Mouse (Mus musculus) hindlimb bud, embryonic 11.5 days (tissue): ENCODE data around the gene Tmf1.

ENCODE experiments used
- DNase-seq: peaks from one replicate; pipeline ENCODE4 v3.0.0-alpha.2; 2012; ENCODE audit warnings: low read depth, low spot score; ENCODE audit errors: extremely low spot score

The Tmf1 gene

DNA sequence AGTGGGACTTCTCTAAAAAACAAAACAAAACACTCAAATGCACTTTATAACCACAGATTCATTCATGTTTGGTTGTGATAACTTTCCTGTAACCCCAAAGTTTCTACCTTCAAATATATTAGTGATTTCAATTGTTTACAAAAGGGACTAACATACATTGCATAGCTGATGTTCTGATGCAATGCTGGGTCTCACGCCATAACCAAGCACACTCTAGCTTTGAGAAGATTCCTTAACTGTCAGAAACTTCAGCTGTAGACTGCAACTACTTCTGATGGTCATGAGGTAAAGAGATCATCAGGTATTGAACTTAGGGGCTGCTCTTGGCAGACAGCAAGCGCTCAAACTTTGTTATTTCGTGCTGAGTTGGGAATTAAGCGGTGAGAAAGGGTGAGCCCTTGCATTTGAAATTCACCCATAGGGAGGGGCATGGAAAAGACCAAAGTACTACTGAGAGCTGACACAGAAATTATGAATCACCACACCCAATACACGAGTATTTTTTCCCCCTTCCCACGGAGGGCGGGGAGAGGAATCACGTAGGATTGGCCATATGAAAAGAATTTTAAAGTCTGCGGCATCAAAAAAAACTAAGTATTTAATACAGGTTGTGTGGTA is 25.4 kb upstream of the Tmf1 start:
- DNase-seq = no peak

DNA sequence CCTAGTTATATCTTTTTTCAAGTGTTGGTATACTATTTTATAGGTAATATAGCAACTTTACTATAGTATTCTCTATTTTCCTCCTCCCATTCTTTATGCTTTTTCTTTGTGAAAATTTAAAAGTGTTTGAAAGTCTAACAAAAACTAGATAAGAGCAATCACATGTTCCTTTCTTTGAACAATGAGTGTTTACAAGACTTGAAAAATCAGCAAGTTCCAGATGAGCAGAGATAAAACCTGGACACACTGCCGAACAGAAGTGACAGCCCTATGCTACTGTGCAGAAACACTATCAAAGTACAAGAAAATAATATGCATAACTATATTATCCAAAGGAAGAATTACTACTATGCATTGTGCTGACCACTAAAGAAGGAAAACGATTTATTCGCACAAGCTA is 23.6 kb upstream of the Tmf1 start:
- no peak for DNase-seq

DNA sequence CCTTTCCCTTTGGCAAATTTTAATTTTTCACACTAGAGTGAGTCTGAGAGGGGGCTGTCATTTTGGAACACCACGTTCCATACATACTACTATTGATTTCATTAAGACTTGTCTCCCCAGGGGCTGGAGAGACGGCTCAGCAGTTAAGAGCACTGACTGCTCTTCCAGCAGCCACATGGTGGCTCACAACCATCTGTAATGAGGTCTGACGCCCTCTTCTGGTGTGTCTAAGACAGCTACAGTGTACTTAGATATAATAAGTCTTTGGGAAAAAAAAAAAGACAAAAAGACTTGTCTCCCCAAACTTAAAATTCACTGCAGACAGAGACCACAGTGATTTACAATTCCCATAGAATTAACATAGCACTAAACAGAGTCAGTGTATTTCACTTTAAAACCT is 21.5 kb upstream of the Tmf1 start:
- DNase-seq = no peak

DNA sequence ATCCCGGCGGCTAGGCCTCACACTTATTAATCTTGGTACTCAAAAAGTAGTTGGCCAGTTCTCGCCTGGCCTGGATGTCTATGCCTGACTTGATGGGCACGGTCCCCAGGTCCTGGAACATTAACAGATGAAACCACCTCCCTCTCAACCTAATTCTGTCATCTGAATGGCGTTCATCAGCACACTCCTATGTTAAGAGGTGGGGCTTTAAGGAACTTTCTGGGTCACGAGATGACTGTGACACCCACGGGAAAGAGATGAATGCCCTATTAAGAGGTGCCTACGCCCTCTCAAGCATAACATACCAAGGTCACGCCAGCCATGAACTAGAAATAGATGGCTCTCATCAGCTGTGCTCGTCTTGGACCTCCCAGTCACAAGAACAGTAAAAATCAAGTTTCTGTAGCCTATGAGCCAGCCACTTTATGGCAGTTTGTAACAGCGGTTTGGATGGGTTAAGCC is 476 bp upstream of the Tmf1 start:
- peak; percentile 26 for DNase-seq

DNA sequence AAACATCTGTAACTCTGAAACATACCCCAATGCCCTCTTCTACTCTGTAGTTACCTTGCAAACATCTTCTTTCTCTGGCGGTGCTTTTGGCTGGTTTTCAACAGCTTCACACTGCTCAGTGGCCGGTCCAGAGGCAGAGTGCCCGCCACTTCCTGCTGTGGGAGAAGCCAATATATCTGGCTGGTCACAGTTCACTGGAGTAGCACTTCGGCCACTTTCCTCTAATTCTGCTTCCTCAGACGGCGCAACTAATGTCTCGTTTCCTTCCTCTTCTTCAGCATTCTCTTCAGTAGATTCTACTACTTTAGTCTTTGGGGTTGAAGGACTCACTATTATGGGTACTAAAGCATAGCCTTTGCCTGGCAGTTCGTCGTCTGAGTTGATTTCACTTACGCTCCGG is 3.2 kb downstream of the Tmf1 start:
- DNase-seq = no peak

DNA sequence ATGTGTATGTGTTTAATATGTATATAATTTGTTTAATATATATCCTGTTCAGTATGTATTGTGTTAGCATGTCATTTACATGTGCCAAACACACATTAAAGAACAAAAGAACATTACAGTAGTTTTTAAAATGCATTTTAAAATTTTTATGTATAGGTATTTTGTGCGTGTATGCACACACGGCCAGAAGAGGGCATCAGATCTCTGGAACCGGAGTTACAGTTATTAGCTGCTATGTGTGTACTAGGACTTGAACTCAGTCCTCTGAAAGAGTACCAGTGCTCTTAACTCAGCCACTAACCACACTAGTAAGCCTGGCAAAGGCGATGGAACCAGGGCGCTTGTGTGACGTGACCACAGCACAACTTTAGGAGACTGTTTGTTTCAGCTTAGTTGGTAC is 28.8 kb downstream of the Tmf1 start:
- DNase-seq = no peak

DNA sequence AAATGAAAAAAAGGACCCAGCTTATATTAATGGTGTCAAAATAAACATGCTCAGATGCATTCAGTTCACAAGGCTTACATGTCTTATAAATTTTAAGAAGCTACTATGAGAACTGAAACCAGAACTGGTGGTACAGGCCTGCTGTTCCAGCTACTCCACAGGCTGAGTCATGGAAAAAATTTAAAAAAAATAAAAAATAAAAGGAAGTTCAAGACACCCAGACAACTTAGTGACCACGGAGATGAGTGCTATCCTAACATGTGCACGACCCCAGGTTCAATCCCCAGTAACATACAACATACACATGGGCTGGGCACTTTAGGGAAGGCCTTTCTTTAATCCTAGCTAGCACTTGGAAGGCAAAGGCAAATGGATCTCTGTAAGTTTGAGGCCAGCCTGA is 29.2 kb downstream of the Tmf1 start:
- no peak for DNase-seq

DNA sequence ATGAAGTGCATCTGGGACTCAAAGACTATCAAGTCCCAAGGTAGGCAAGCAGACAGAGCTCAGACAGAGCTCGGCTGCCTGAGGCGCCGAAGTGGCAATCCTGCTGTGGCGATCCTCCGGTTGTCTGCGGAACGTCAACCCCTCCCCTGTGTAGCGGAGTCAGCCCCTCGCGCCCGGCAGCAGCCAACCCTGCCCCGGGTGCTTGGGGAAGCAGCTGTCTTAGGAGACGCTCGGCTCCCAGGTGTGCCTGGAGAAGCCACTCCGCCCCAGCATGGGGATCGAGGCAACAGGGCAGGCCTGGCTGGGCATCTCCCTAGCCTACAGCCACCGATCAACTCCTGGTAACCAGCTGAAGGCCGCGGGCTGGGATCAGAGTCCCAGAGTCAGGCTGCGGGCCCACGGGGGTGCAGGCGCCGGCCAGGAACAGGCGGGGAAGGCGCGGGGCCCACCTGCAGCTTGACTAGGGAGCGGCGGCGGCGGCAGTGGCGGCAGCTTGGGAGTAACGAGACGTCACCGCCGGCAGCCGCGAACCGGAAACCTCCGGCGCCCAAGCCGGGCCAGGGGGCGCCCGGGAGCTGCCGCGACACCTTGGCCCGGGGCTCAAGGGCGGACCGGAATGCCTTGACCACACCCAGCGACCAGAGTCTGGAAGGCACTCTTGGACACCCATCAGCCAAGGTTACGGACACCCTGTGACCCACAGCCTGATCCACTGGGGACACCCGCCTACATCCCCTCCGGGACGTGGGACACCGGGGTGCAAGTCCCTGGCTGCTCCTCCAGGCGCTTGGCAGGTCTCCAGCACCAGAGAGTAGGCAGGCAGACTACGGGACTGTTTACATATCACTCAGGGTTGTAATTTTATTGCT is 30.3 kb downstream of the Tmf1 start, which contains the start of gene Eogt:
Gene Eogt (minus strand): TSS at position 800 of the 869 bp plus-strand sequence.
- DNase-seq = no peak

DNA sequence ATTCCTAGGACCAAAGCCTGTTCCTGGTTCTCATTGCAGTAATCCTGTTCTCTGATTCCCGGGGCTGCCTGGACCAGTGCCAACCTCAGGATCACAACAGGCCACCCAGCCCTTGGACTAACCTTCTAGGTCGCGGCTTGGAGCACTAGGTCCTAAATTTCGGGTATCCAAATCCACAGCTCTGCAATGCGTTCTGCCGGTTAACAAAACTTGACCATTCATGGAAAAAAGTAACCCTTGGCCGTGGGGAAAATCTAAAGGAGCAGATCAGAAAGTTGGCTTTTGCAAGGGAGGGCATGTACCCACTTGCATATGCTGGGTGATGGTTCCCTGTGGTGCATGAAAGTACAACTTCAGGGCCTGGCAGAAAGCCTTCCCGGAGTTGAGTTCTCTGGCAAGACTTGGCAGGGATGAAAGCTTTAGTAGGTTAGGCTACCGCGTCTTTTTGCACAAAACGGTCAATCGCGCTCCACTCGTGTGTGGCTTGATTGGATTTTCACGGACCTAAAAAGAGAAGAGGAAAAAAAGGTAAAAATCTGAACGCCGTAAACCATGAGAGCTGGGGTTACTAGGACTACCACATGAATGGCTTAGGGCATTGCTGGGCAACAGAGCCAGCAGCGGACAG is 31.1 kb downstream of the Tmf1 start:
- DNase-seq = no peak

DNA sequence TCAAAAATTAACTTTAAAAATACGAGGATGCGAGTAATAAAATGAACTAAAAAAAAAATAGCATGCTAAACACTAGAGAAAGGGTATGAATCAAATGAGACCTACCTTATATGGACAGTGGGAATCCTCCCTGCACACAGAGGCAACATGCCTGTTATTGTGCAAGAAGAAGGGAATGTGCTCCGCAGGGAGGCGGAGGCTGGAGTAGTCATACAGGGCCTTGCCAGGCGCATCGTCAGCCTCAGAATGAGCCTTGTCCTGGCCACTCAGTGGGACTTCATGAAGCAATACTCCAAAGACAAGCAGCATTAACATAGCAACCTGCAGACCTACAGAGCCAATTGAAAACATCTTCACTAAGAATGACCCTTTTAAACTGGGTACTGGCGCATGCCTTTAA is 33.8 kb downstream of the Tmf1 start:
- no peak for DNase-seq

DNA sequence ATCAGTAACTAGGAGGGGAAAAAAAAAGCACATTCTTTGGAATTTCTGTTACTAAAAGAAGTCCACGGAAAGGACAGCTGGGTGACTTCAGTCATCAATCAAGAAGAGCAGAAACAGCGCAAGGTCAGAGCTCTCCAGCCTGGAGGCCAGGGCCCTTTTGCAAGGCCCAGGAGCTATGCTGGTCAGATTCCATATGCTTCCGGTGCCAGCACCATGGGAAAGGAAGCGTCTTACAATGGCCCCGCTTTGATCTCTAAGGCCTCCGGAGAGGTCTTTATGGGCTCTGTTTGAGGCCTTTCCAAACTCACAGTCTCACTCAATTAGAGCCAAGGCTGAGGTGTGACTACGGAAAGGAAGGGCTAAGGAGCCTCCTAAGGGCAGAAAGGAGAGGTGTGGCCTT is 34.6 kb downstream of the Tmf1 start:
- no peak for DNase-seq

DNA sequence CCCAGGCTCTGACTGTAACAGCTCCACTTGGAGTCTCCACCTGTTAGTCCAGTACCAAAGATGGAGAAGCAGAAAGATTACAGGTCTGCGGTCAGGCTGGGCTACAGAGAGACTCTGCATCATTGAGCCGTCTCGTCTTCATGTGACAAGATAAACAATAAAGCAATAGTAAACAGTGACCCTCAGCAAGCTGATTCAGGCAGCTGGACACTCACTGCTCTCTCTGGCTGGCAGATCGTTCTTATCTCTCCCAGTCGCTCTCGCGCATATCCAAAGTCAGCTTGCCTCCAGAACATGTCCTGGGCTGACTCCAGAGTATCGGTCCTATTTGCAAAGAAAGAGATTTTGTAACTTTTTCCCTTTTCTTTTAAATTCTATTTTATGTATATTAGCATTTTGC is 36.3 kb downstream of the Tmf1 start:
- DNase-seq = no peak

DNA sequence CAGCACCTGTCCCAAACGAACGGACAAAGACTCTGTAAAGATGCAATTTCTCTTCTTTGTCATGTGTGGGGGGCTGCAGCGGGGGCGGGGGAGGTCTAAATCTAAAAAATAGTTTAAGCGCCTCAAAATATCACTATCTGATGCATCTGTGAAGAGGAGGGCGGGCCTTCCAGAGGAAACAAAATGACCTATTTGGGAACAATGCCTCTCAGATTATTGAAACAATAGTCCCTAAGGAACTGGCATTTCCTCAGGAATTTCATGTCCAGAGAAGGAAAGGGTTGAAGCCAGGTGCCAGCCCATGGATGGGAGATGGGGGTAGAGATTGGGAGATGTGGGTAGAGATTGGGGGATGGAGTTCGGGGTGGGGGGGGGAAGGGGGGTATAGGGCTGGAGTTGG is 37.1 kb downstream of the Tmf1 start:
- DNase-seq = no peak

DNA sequence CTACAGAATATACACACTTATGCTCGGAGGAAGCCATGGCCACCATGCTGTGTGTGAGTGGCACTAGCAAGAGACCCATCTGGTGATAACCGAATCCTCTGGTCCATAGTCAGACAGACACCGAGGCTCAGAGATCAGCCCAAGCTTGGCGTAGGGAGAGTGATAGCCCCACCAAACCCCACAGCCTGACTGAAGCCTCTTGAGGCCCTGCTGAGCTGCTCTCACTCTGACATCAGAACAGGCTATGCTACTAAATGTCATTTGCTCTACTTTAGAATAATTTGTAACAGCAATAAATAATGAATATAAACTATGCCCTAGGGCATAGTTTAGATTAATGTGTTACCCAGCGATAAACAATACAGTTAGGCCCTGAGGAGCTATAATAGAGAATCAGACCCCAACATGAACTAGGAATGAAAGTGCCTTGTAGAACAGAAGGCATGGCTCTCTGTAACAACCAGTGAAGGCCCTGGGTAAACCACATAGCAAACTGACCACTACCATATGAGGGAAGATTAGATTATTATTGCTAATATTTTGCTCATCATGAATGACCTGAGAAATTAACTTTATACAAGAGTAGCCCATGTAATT is 46.1 kb downstream of the Tmf1 start:
- DNase-seq = no peak

DNA sequence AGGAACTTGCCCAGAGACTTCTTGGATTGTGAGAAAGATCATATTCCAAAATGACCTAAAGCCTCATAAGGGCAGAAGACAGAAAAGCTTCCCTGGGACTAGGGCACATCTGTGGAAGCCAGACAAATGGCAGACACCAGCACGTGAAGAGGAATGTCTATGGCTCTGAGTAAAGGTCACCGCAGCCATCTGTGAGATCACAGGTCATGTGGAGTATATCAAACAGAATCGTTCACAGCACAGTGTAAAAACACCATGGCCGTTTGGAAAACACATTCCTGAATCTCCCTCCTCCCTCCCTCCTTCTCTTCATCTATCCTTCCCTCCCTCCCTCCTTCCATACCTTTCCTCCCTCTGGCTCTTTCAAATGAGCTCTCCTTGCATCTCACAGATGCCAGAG is 47.1 kb downstream of the Tmf1 start:
- DNase-seq = no peak

DNA sequence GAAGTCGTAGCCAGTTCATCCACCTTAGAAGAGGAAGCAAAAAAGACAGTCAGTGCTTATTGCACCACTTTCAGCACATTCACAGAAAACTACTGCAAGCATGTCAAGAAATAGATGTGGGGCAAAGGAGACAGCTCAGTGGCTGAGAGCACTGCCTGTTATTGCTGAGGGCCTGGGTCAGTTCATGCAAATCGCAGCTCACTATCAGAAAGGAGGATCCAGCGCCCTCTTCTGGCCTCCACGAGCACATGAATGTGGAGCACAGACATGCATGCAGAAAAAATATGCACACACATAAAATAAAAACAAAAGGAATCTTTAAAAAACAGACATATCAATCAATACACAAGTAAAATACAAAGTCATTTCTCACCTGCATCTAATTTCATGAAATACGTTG is 47.9 kb downstream of the Tmf1 start:
- no peak for DNase-seq

DNA sequence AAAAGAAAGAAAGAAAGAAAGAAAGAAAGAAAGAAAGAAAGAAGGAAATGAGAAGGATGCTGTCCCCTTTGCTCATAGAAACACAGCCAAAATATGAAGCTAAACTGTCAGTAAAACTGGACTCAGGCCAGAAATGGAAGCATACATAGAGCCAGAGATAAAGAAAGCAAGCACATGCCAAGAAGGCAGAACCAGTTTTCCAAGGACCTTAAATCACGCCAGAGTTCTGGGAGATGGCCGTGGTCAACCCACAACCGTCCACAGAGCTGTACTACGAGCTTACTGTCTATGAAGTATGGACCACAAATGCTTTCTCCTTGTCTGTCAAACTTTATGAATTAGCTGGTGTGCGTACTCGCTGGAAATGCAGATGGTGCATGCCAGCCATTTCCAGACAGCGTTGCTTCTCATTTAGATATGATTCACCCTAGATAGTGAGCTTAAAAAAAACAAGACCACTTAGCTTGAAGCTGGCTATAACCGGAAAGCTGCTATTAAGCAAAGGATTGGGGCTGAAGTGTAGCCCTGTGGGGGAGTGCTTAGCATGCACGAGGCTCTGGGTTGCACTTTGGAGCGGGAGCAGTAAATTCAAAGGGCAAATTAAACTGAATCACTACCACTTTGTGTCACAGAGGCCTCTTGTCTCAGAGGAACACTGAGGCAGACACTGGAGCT is 54.4 kb downstream of the Tmf1 start:
- no peak for DNase-seq

DNA sequence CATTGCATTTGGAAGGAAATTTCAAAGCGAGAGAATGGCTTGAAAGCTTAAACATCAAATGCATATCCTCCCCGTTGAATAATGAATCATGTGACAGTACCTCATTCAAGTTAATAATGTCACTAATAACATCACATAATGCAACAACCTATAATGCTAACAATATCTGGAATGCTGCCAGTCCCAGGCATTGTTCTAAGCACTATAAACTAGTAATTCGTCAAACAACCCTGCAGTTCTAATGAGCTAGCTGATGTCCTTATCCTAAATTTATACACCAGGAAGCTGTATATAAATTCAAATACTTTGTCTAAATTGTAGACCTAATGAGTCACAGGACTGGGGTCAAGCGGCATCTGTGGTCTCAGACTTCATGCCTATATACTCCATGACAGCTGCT is 58.0 kb downstream of the Tmf1 start:
- DNase-seq = no peak

DNA sequence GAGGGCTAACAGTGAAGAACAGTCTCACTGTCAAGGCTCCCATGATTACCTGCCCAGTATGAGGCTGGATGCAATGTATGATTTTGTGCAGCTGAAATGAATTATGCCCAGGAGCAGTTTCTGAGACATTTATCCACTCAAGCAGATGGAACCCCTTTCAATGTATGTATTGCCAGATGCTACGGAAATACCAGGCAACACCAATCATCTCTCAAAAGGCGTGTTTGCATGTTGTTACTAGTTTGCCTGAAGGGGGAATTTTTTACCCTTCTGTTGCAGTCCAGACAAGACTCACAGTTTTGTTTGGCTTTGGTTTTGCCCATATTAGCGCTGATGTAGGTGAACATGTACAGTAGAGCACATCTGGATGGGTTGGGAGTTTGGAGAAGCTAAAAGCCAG is 60.6 kb downstream of the Tmf1 start:
- no peak for DNase-seq

DNA sequence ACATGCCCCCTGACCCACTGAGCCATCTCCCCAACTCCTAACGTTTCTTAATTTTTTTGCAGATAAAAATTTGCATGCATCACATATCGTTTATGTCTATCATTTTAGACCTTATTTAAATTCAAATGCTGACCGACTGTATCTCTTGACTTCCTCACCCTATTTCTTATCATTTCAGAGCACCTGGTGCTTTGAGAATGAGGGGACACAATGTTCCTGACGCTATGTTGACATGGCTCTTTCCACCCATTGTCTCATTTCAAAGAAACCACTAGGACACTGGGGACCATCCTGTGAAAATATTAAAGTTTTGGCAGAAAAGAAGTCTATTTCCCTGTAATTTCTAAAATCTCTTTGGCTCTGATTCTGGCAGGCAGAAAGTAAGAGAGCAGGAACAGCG is 62.0 kb downstream of the Tmf1 start:
- no peak for DNase-seq

DNA sequence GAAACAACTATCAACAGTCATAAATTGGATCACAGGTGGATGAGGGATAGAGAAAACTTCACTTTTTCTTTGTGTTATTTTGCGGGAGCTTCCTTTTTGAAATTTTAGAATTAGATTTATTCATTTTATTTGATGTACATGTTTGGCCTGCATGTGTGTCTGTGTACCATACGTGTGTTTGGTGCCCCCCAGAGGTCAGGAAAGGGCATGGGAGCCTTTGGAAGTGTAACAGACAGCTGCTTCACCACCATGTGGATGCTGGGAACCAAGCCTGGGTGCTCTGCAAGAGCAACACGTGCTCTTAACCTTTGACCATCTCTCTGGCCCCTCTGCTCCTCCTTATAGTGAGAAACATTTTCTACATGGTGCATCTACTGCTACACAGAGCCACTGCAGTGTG is 64.1 kb downstream of the Tmf1 start:
- DNase-seq = no peak
